Mouse (Mus musculus): ENCODE measurements around the gene Gripap1.

Gene Gripap1

GRCm38 (mm10) chrX:7867141-7867540, 77.6 kb downstream of the Gripap1 start:
- no peak for DNase-seq (ENCODE audit: low read depth)

- DNase-seq (ENCODE audit: low read depth): no peak
Measured at GRCm38 (mm10) chrX:7868506-7868905, 78.9 kb downstream of the Gripap1 start.

GRCm38 (mm10) chrX:7869826-7870225, 80.3 kb downstream of the Gripap1 start:
- no peak for DNase-seq (ENCODE audit: low read depth)
